Mouse (Mus musculus) lung, embryonic 15.5 days (tissue): Measurements from ENCODE around the gene Dkk3. TPM values are rescaled to one million over a fixed set of nuclear protein-coding genes. Genes with fewer than 3 reads are reported as not detected.
A peak's percentile ranks its signal among the peaks of the same experiment; 100 is the strongest.
"Not testable (repeated sequence)": the region's sequence is repeated elsewhere in the genome, so short reads cannot be mapped to it uniquely, and the experiment has no call there.

ENCODE experiments used
- ATAC-seq: fragments of 200-750 bp; cut with Nextera tagmentation; 2 replicates; pipeline ENCODE4 v1.8.0; 2017; ENCODE audit warnings: moderate number of reproducible peaks, borderline replicate concordance; ENCODE audit not compliant: low FRiP score, low TSS enrichment; ENCODE audit errors: extremely low read depth
- H3K27ac ChIP-seq: fragments of 300-500 bp; sonication (generic); 2 replicates; pipeline ENCODE4 v1.5.1; 2015; ENCODE audit warnings: moderate library complexity, mild to moderate bottlenecking, inconsistent platforms
- H3K27me3 ChIP-seq: fragments of 300-500 bp; sonication (generic); 2 replicates; pipeline ENCODE4 v1.6.1; 2015; ENCODE audit warnings: inconsistent platforms
- H3K36me3 ChIP-seq: fragments of 300-500 bp; sonication (generic); 2 replicates; pipeline ENCODE4 v1.6.1; 2015; ENCODE audit warnings: inconsistent platforms
- H3K4me1 ChIP-seq: fragments of 300-500 bp; sonication (generic); 2 replicates; pipeline ENCODE4 v1.6.1; 2015; ENCODE audit warnings: inconsistent platforms
- H3K4me2 ChIP-seq: fragments of 300-500 bp; sonication (generic); 2 replicates; pipeline ENCODE4 v1.6.1; 2015; ENCODE audit warnings: inconsistent platforms, mild to moderate bottlenecking, moderate library complexity
- H3K4me3 ChIP-seq: fragments of 300-500 bp; sonication (generic); 2 replicates; pipeline ENCODE4 v1.5.1; 2015; ENCODE audit warnings: mild to moderate bottlenecking, inconsistent platforms
- H3K9ac ChIP-seq: fragments of 300-500 bp; sonication (generic); 2 replicates; pipeline ENCODE4 v1.6.1; 2015; ENCODE audit warnings: inconsistent platforms
- H3K9me3 ChIP-seq: fragments of 300-500 bp; sonication (generic); 2 replicates; pipeline ENCODE4 v1.6.1; 2016; ENCODE audit warnings: inconsistent platforms
- WGBS: fragments of 180-500 bp; shearing (Covaris S2); methylation state at CpG from one replicate; pipeline ENCODE4 v1.1.7; 2015; 5-methylcytosine and 5-hydroxymethylcytosine counted together
- polyA plus RNA-seq: library from polyadenylated mRNA; unstranded; fragments of >200 nt; fragmentation: Nextera tagmentation; extraction: Ambion mirVana; gene quantifications from 2 replicates; pipeline ENCODE4 v1.2.1, GENCODE M21; 2015

Dkk3 gene
- polyA plus RNA-seq, 1 experiment from 2014 or later, result 44.2 TPM

GRCm38 (mm10) chr7:112187536-112188459 is 28.9 kb upstream of the Dkk3 start:
- H3K9ac ChIP-seq, result no peak overlapping the region
- H3K36me3 ChIP-seq, result no peaks in the 10 kb centered on the region
- no peak overlapping the region for H3K4me2 ChIP-seq
- H3K4me1 ChIP-seq, result peaks cover 16% of the 10 kb centered on the region
- no peak overlapping the region for H3K4me3 ChIP-seq
- H3K27ac ChIP-seq, result no peak overlapping the region
- 44% methylated on average over 13 of the region's 13 CpGs for WGBS
- no peaks in the 10 kb centered on the region for H3K9me3 ChIP-seq
- ATAC-seq, result no peak
- no peaks in the 10 kb centered on the region for H3K27me3 ChIP-seq

- 88% methylated on average over 7 of the region's 7 CpGs for WGBS
Measured at GRCm38 (mm10) chr7:112186871-112187270, 28.0 kb upstream of the Dkk3 start.

GRCm38 (mm10) chr7:112185226-112185745 is 26.4 kb upstream of the Dkk3 start:
- H3K27ac ChIP-seq, result no peak overlapping the region
- H3K4me1 ChIP-seq, result peaks cover 21% of the 10 kb centered on the region
- 49% methylated on average over 9 of the region's 9 CpGs for WGBS
- H3K4me2 ChIP-seq, result no peak overlapping the region
- H3K4me3 ChIP-seq, result no peak overlapping the region
- no peaks in the 10 kb centered on the region for H3K9me3 ChIP-seq
- no peak for ATAC-seq
- no peak overlapping the region for H3K9ac ChIP-seq
- H3K36me3 ChIP-seq, result no peaks in the 10 kb centered on the region
- H3K27me3 ChIP-seq, result no peaks in the 10 kb centered on the region

More at GRCm38 (mm10) chr7:112186871-112187270, 28.0 kb upstream of the Dkk3 start:
- H3K4me3 ChIP-seq, result no peak overlapping the region
- no peaks in the 10 kb centered on the region for H3K36me3 ChIP-seq
- H3K9ac ChIP-seq, result no peak overlapping the region
- H3K4me1 ChIP-seq, result peaks cover 16% of the 10 kb centered on the region
- no peaks in the 10 kb centered on the region for H3K27me3 ChIP-seq
- H3K4me2 ChIP-seq, result no peak overlapping the region
- H3K27ac ChIP-seq, result no peak overlapping the region
- ATAC-seq, result no peak
- no peaks in the 10 kb centered on the region for H3K9me3 ChIP-seq

- no peak for ATAC-seq
- no peak overlapping the region for H3K4me3 ChIP-seq
- H3K4me2 ChIP-seq, result no peak overlapping the region
- H3K27me3 ChIP-seq, result no peaks in the 10 kb centered on the region
- 74% methylated on average over 6 of the region's 6 CpGs for WGBS
- H3K4me1 ChIP-seq, result peaks cover 21% of the 10 kb centered on the region
- no peaks in the 10 kb centered on the region for H3K36me3 ChIP-seq
- H3K9ac ChIP-seq, result no peak overlapping the region
- H3K27ac ChIP-seq, result no peak overlapping the region
- no peaks in the 10 kb centered on the region for H3K9me3 ChIP-seq
Measured at GRCm38 (mm10) chr7:112184519-112185225, 25.8 kb upstream of the Dkk3 start.

GRCm38 (mm10) chr7:112183258-112183841 is 24.5 kb upstream of the Dkk3 start:
- Histone ChIP-seq H3K27ac (no peak overlapping the region), H3K4me1 (peaks cover 14% of the 10 kb centered on the region), H3K9ac (no peak overlapping the region), H3K27me3 (no peaks in the 10 kb centered on the region), H3K36me3 (no peaks in the 10 kb centered on the region), H3K4me3 (no peak overlapping the region), H3K4me2 (no peak overlapping the region), H3K9me3 (no peaks in the 10 kb centered on the region)
- 28% methylated on average over 5 of the region's 5 CpGs for WGBS
- ATAC-seq, result 0 out of 2 replicates have a peak, but pooled peaks have one; percentile 12

- Histone ChIP-seq H3K9me3 (no peaks in the 10 kb centered on the region), H3K27me3 (no peaks in the 10 kb centered on the region), H3K4me1 (peaks cover 5% of the 10 kb centered on the region; the same call in 1 of the 2 replicates), H3K9ac (no peak overlapping the region), H3K27ac (no peak overlapping the region), H3K4me2 (peak overlapping the region; percentile 36; the same call in 1 of the 2 replicates), H3K4me3 (no peak overlapping the region), H3K36me3 (no peaks in the 10 kb centered on the region)
- WGBS, result 7% methylated on average over 9 of the region's 10 CpGs
- peak; percentile 74 for ATAC-seq
Measured at GRCm38 (mm10) chr7:112180235-112180705, 21.4 kb upstream of the Dkk3 start.

GRCm38 (mm10) chr7:112176627-112177026 is 17.8 kb upstream of the Dkk3 start:
- Histone ChIP-seq H3K4me3 (no peak overlapping the region), H3K9me3 (no peaks in the 10 kb centered on the region), H3K36me3 (no peaks in the 10 kb centered on the region), H3K4me1 (peaks cover 5% of the 10 kb centered on the region; the same call in 1 of the 2 replicates), H3K27me3 (no peaks in the 10 kb centered on the region), H3K4me2 (no peak overlapping the region), H3K9ac (no peak overlapping the region), H3K27ac (no peak overlapping the region)
- no peak for ATAC-seq
- 80% methylated on average over 2 of the region's 2 CpGs for WGBS

GRCm38 (mm10) chr7:112172669-112173068 is 13.8 kb upstream of the Dkk3 start:
- Histone ChIP-seq H3K4me3 (no peak overlapping the region), H3K9ac (no peak overlapping the region), H3K9me3 (no peaks in the 10 kb centered on the region), H3K4me2 (no peak overlapping the region), H3K36me3 (no peaks in the 10 kb centered on the region), H3K27me3 (no peaks in the 10 kb centered on the region), H3K4me1 (peaks cover 7% of the 10 kb centered on the region), H3K27ac (no peak overlapping the region)
- no peak for ATAC-seq
- WGBS, result 71% methylated on average over 4 of the region's 4 CpGs

GRCm38 (mm10) chr7:112169955-112170692 is 11.3 kb upstream of the Dkk3 start:
- Histone ChIP-seq H3K9me3 (no peaks in the 10 kb centered on the region), H3K4me1 (peaks cover 7% of the 10 kb centered on the region), H3K27ac (no peak overlapping the region), H3K27me3 (no peaks in the 10 kb centered on the region), H3K4me3 (no peak overlapping the region), H3K36me3 (no peaks in the 10 kb centered on the region), H3K4me2 (no peak overlapping the region), H3K9ac (no peak overlapping the region)
- 14% methylated on average over 10 of the region's 10 CpGs for WGBS
- peak; percentile 46; the same call in 1 of the 2 replicates for ATAC-seq

GRCm38 (mm10) chr7:112165593-112165992 is 6.7 kb upstream of the Dkk3 start:
- whole genome bisulfite sequencing, result 71% methylated on average over 4 of the region's 4 CpGs
- no peak overlapping the region for H3K27ac ChIP-seq
- H3K36me3 ChIP-seq, result no peaks in the 10 kb centered on the region
- no peak overlapping the region for H3K4me3 ChIP-seq
- H3K4me1 ChIP-seq, result peaks cover 7% of the 10 kb centered on the region
- no peak for ATAC-seq
- H3K9ac ChIP-seq, result no peak overlapping the region
- no peaks in the 10 kb centered on the region for H3K9me3 ChIP-seq
- H3K27me3 ChIP-seq, result no peaks in the 10 kb centered on the region
- no peak overlapping the region for H3K4me2 ChIP-seq

- not testable (repeated sequence) for ATAC-seq, H3K9me3 ChIP-seq
- 87% methylated on average over 4 of the region's 4 CpGs for WGBS
Measured at GRCm38 (mm10) chr7:112165032-112165431, 6.2 kb upstream of the Dkk3 start.

More at GRCm38 (mm10) chr7:112165032-112165431, 6.2 kb upstream of the Dkk3 start:
- not testable (repeated sequence) for H3K4me2 ChIP-seq, H3K36me3 ChIP-seq, H3K27me3 ChIP-seq, H3K27ac ChIP-seq, H3K9ac ChIP-seq, H3K4me1 ChIP-seq, H3K4me3 ChIP-seq
